Mouse (Mus musculus) induced T-regulatory cell, adult 2 months (primary cell): Measurements from ENCODE around the gene Arhgef6.

Experiments used
- DNase-seq: peaks from one replicate; pipeline ENCODE4 v3.0.0-alpha.2; 2012; ENCODE audit warnings: low read depth

The Arhgef6 gene

GRCm38 (mm10) chrX:57196319-57196718, 142.2 kb downstream of the Arhgef6 start:
- peak; percentile 78 for DNase-seq

GRCm38 (mm10) chrX:57189335-57189734, 149.2 kb downstream of the Arhgef6 start:
- no peak for DNase-seq

- DNase-seq = peak; percentile 57
Observed at GRCm38 (mm10) chrX:57187301-57187700, 151.2 kb downstream of the Arhgef6 start.

GRCm38 (mm10) chrX:57183359-57183758, 155.2 kb downstream of the Arhgef6 start:
- no peak for DNase-seq

- DNase-seq = no peak
Observed at GRCm38 (mm10) chrX:57182470-57182869, 156.1 kb downstream of the Arhgef6 start.
